Mouse (Mus musculus): ENCODE measurements around the gene Ppp1r36. TPM values are rescaled to one million over a fixed set of nuclear protein-coding genes. Genes with fewer than 3 reads are reported as not detected.
A peak's percentile ranks its signal among the peaks of the same experiment; 100 is the strongest.
"Not testable (repeated sequence)": the region's sequence is repeated elsewhere in the genome, so short reads cannot be mapped to it uniquely, and the experiment has no call there.

The Ppp1r36 gene
- polyA plus RNA-seq, 1 experiment from 2014 or later: 2.1 TPM

- H3K9ac ChIP-seq (ENCODE audit: low read length): no peak overlapping the region
- 65% methylated on average over 6 of the region's 6 CpGs for WGBS
- no peak for ATAC-seq (replicated peaks; ENCODE audit: extremely low read depth, insufficient read depth, low FRiP score)
These were observed 14.1 kb downstream of the Ppp1r36 start for GRCm38 (mm10) chr12:76431431-76431830.

GRCm38 (mm10) chr12:76434111-76434510 is 16.8 kb downstream of the Ppp1r36 start:
- H3K4me3 ChIP-seq (ENCODE audit: low read length): peak overlapping the region; percentile 17; the same call in 1 of the 2 replicates
- H3K27ac ChIP-seq (ENCODE audit: low read length): no peak overlapping the region
- H3K4me2 ChIP-seq (ENCODE audit: low read depth, low read length): peak overlapping the region; percentile 77
- no peaks in the 10 kb centered on the region for H3K9me3 ChIP-seq (replicated peaks; ENCODE audit: control insufficient read depth, low read length)
- no peaks in the 10 kb centered on the region for H3K36me3 ChIP-seq (ENCODE audit: control insufficient read depth, insufficient read depth)
- H3K9ac ChIP-seq (ENCODE audit: low read length): no peak overlapping the region
- no peaks in the 10 kb centered on the region for H3K27me3 ChIP-seq (ENCODE audit: control insufficient read depth, insufficient read depth, low read length)
- peak; percentile 52; the same call in 1 of the 2 replicates for ATAC-seq (replicated peaks; ENCODE audit: extremely low read depth, insufficient read depth, low FRiP score)
- WGBS: 24% methylated on average over 7 of the region's 7 CpGs
- peaks cover 16% of the 10 kb centered on the region for H3K4me1 ChIP-seq (ENCODE audit: control insufficient read depth, insufficient read depth, low read length)

More at GRCm38 (mm10) chr12:76431431-76431830, 14.1 kb downstream of the Ppp1r36 start:
- H3K4me1 ChIP-seq (ENCODE audit: control insufficient read depth, insufficient read depth, low read length): peaks cover 16% of the 10 kb centered on the region
- no peaks in the 10 kb centered on the region for H3K27me3 ChIP-seq (ENCODE audit: control insufficient read depth, insufficient read depth, low read length)
- no peak overlapping the region for H3K27ac ChIP-seq (ENCODE audit: low read length)
- no peak overlapping the region for H3K4me2 ChIP-seq (ENCODE audit: low read depth, low read length)
- H3K4me3 ChIP-seq (ENCODE audit: low read length): no peak overlapping the region
- no peaks in the 10 kb centered on the region for H3K9me3 ChIP-seq (replicated peaks; ENCODE audit: control insufficient read depth, low read length)
- no peaks in the 10 kb centered on the region for H3K36me3 ChIP-seq (ENCODE audit: control insufficient read depth, insufficient read depth)

- H3K4me2 ChIP-seq (ENCODE audit: low read depth, low read length): peak overlapping the region; percentile 77
- H3K27me3 ChIP-seq (ENCODE audit: control insufficient read depth, insufficient read depth, low read length): no peaks in the 10 kb centered on the region
- 5% methylated on average over 17 of the region's 17 CpGs for WGBS
- H3K9me3 ChIP-seq (replicated peaks; ENCODE audit: control insufficient read depth, low read length): no peaks in the 10 kb centered on the region
- no peak overlapping the region for H3K27ac ChIP-seq (ENCODE audit: low read length)
- H3K9ac ChIP-seq (ENCODE audit: low read length): peak overlapping the region; percentile 62
- H3K4me3 ChIP-seq (ENCODE audit: low read length): peak overlapping the region; percentile 53
- no peaks in the 10 kb centered on the region for H3K36me3 ChIP-seq (ENCODE audit: control insufficient read depth, insufficient read depth)
- no peak for ATAC-seq (replicated peaks; ENCODE audit: extremely low read depth, insufficient read depth, low FRiP score)
- peaks cover 16% of the 10 kb centered on the region for H3K4me1 ChIP-seq (ENCODE audit: control insufficient read depth, insufficient read depth, low read length)
These were observed 17.7 kb downstream of the Ppp1r36 start for GRCm38 (mm10) chr12:76435084-76435483.

- Histone ChIP-seq H3K4me2 (ENCODE audit: low read depth, low read length) (peak overlapping the region; percentile 77), H3K9ac (ENCODE audit: low read length) (no peak overlapping the region), H3K4me3 (ENCODE audit: low read length) (no peak overlapping the region), H3K4me1 (ENCODE audit: control insufficient read depth, insufficient read depth, low read length) (peaks cover 16% of the 10 kb centered on the region), H3K36me3 (ENCODE audit: control insufficient read depth, insufficient read depth) (no peaks in the 10 kb centered on the region), H3K27me3 (ENCODE audit: control insufficient read depth, insufficient read depth, low read length) (no peaks in the 10 kb centered on the region), H3K27ac (ENCODE audit: low read length) (no peak overlapping the region), H3K9me3 (replicated peaks; ENCODE audit: control insufficient read depth, low read length) (no peaks in the 10 kb centered on the region)
- ATAC-seq (replicated peaks; ENCODE audit: extremely low read depth, insufficient read depth, low FRiP score): no peak
- 50% methylated on average over 8 of the region's 8 CpGs for WGBS
These were observed 18.2 kb downstream of the Ppp1r36 start for GRCm38 (mm10) chr12:76435549-76435948.

GRCm38 (mm10) chr12:76443488-76443887 is 26.1 kb downstream of the Ppp1r36 start:
- not testable (repeated sequence) for H3K4me3 ChIP-seq (ENCODE audit: low read length); H3K9me3 ChIP-seq (replicated peaks; ENCODE audit: control insufficient read depth, low read length); H3K27me3 ChIP-seq (ENCODE audit: control insufficient read depth, insufficient read depth, low read length); H3K9ac ChIP-seq (ENCODE audit: low read length); ATAC-seq (replicated peaks; ENCODE audit: extremely low read depth, insufficient read depth, low FRiP score); H3K4me2 ChIP-seq (ENCODE audit: low read depth, low read length); H3K4me1 ChIP-seq (ENCODE audit: control insufficient read depth, insufficient read depth, low read length); H3K36me3 ChIP-seq (ENCODE audit: control insufficient read depth, insufficient read depth); H3K27ac ChIP-seq (ENCODE audit: low read length)
- WGBS: 73% methylated on average over 6 of the region's 6 CpGs

GRCm38 (mm10) chr12:76444359-76444772 is 27.0 kb downstream of the Ppp1r36 start:
- Histone ChIP-seq H3K4me1 (ENCODE audit: control insufficient read depth, insufficient read depth, low read length) (peaks cover 9% of the 10 kb centered on the region), H3K27me3 (ENCODE audit: control insufficient read depth, insufficient read depth, low read length) (no peaks in the 10 kb centered on the region), H3K36me3 (ENCODE audit: control insufficient read depth, insufficient read depth) (no peaks in the 10 kb centered on the region), H3K4me3 (ENCODE audit: low read length) (peak overlapping the region; percentile 24), H3K9me3 (replicated peaks; ENCODE audit: control insufficient read depth, low read length) (no peaks in the 10 kb centered on the region), H3K9ac (ENCODE audit: low read length) (no peak overlapping the region), H3K27ac (ENCODE audit: low read length) (no peak overlapping the region), H3K4me2 (ENCODE audit: low read depth, low read length) (peak overlapping the region; percentile 15; the same call in 1 of the 2 replicates)
- WGBS: 54% methylated on average over 10 of the region's 10 CpGs
- ATAC-seq (replicated peaks; ENCODE audit: extremely low read depth, insufficient read depth, low FRiP score): no peak

- Histone ChIP-seq H3K27ac (ENCODE audit: low read length) (no peak overlapping the region), H3K36me3 (ENCODE audit: control insufficient read depth, insufficient read depth) (no peaks in the 10 kb centered on the region), H3K4me3 (ENCODE audit: low read length) (peak overlapping the region; percentile 24; the same call in 1 of the 2 replicates), H3K4me2 (ENCODE audit: low read depth, low read length) (peak overlapping the region; percentile 12; the same call in 1 of the 2 replicates), H3K9me3 (replicated peaks; ENCODE audit: control insufficient read depth, low read length) (no peaks in the 10 kb centered on the region), H3K9ac (ENCODE audit: low read length) (no peak overlapping the region), H3K4me1 (ENCODE audit: control insufficient read depth, insufficient read depth, low read length) (peaks cover 9% of the 10 kb centered on the region), H3K27me3 (ENCODE audit: control insufficient read depth, insufficient read depth, low read length) (no peaks in the 10 kb centered on the region)
- WGBS: 78% methylated on average over 6 of the region's 6 CpGs
- no peak for ATAC-seq (replicated peaks; ENCODE audit: extremely low read depth, insufficient read depth, low FRiP score)
These were observed 27.5 kb downstream of the Ppp1r36 start for GRCm38 (mm10) chr12:76444862-76445261.

GRCm38 (mm10) chr12:76446201-76446600 is 28.9 kb downstream of the Ppp1r36 start:
- Histone ChIP-seq H3K27me3 (ENCODE audit: control insufficient read depth, insufficient read depth, low read length) (no peaks in the 10 kb centered on the region), H3K4me2 (ENCODE audit: low read depth, low read length) (no peak overlapping the region), H3K27ac (ENCODE audit: low read length) (no peak overlapping the region), H3K36me3 (ENCODE audit: control insufficient read depth, insufficient read depth) (no peaks in the 10 kb centered on the region), H3K9me3 (replicated peaks; ENCODE audit: control insufficient read depth, low read length) (no peaks in the 10 kb centered on the region), H3K4me3 (ENCODE audit: low read length) (no peak overlapping the region), H3K4me1 (ENCODE audit: control insufficient read depth, insufficient read depth, low read length) (peaks cover 9% of the 10 kb centered on the region), H3K9ac (ENCODE audit: low read length) (no peak overlapping the region)
- no peak for ATAC-seq (replicated peaks; ENCODE audit: extremely low read depth, insufficient read depth, low FRiP score)
- 92% methylated on average over 11 of the region's 11 CpGs for WGBS

GRCm38 (mm10) chr12:76448127-76448526 is 30.8 kb downstream of the Ppp1r36 start:
- H3K36me3 ChIP-seq (ENCODE audit: control insufficient read depth, insufficient read depth): no peaks in the 10 kb centered on the region
- H3K4me3 ChIP-seq (ENCODE audit: low read length): peak overlapping the region; percentile 36
- no peaks in the 10 kb centered on the region for H3K27me3 ChIP-seq (ENCODE audit: control insufficient read depth, insufficient read depth, low read length)
- peak overlapping the region; percentile 63 for H3K9ac ChIP-seq (ENCODE audit: low read length)
- peaks cover 9% of the 10 kb centered on the region for H3K4me1 ChIP-seq (ENCODE audit: control insufficient read depth, insufficient read depth, low read length)
- 40% methylated on average over 6 of the region's 6 CpGs for WGBS
- ATAC-seq (replicated peaks; ENCODE audit: extremely low read depth, insufficient read depth, low FRiP score): no peak
- H3K4me2 ChIP-seq (ENCODE audit: low read depth, low read length): peak overlapping the region; percentile 63
- no peaks in the 10 kb centered on the region for H3K9me3 ChIP-seq (replicated peaks; ENCODE audit: control insufficient read depth, low read length)
- H3K27ac ChIP-seq (ENCODE audit: low read length): peak overlapping the region; percentile 66

Measured in heart, embryonic 16.5 days (tissue).